Mouse (Mus musculus): ENCODE measurements at regions not wholly inside any gene's neighbourhood (a gene's known extent, or its start where the extent isn't known, plus 50 kb on each side); places are given as distances from the start of the nearest gene placed in this dataset.
A peak's percentile ranks its signal among the peaks of the same experiment; 100 is the strongest.

GRCm38 (mm10) chr8:112093554-112093953 is 78.7 kb upstream of the Gm6793 start:
- Histone ChIP-seq H3K36me3 (no peaks in the 10 kb centered on the region), H3K4me2 (replicated peaks) (no peak overlapping the region), H3K4me3 (no peak overlapping the region), H3K27me3 (no peaks in the 10 kb centered on the region), H3K9me3 (no peaks in the 10 kb centered on the region), H3K9ac (replicated peaks) (no peak overlapping the region), H3K27ac (replicated peaks) (no peak overlapping the region), H3K4me1 (peaks cover 9% of the 10 kb centered on the region)
- WGBS = 71% methylated on average over 7 of the region's 7 CpGs
- no peak for ATAC-seq (replicated peaks)

- H3K9ac ChIP-seq (replicated peaks) = no peak overlapping the region
- no peaks in the 10 kb centered on the region for H3K27me3 ChIP-seq
- H3K4me1 ChIP-seq = peaks cover 5% of the 10 kb centered on the region; the same call in 1 of the 2 replicates
- H3K36me3 ChIP-seq = no peaks in the 10 kb centered on the region
- WGBS = 26% methylated on average over 3 of the region's 3 CpGs
- no peak overlapping the region for H3K27ac ChIP-seq (replicated peaks)
- no peak for ATAC-seq (replicated peaks)
- H3K9me3 ChIP-seq = no peaks in the 10 kb centered on the region
- H3K4me3 ChIP-seq = no peak overlapping the region
- H3K4me2 ChIP-seq (replicated peaks) = no peak overlapping the region
These were observed 78.0 kb upstream of the Gm6793 start for GRCm38 (mm10) chr8:112092831-112093230.

GRCm38 (mm10) chr8:112078621-112079020 is 63.8 kb upstream of the Gm6793 start:
- H3K36me3 ChIP-seq = no peaks in the 10 kb centered on the region
- no peak overlapping the region for H3K4me2 ChIP-seq (replicated peaks)
- no peaks in the 10 kb centered on the region for H3K27me3 ChIP-seq
- ATAC-seq (replicated peaks) = no peak
- peaks cover 8% of the 10 kb centered on the region; the same call in 1 of the 2 replicates for H3K4me1 ChIP-seq
- no peak overlapping the region for H3K9ac ChIP-seq (replicated peaks)
- WGBS = 43% methylated on average over 10 of the region's 10 CpGs
- H3K9me3 ChIP-seq = no peaks in the 10 kb centered on the region
- H3K27ac ChIP-seq (replicated peaks) = peak overlapping the region; percentile 37; the same call in 1 of the 2 replicates
- H3K4me3 ChIP-seq = no peak overlapping the region

GRCm38 (mm10) chr8:112072205-112072604 is 57.4 kb upstream of the Gm6793 start:
- no peaks in the 10 kb centered on the region for H3K27me3 ChIP-seq
- no peaks in the 10 kb centered on the region for H3K9me3 ChIP-seq
- ATAC-seq (replicated peaks) = no peak
- 0 out of 2 replicates have a peak, but pooled peaks cover 3% of the 10 kb centered on the region for H3K4me1 ChIP-seq
- H3K4me3 ChIP-seq = no peak overlapping the region
- H3K4me2 ChIP-seq (replicated peaks) = no peak overlapping the region
- 65% methylated on average over 14 of the region's 14 CpGs for WGBS
- no peak overlapping the region for H3K9ac ChIP-seq (replicated peaks)
- no peak overlapping the region for H3K27ac ChIP-seq (replicated peaks)
- no peaks in the 10 kb centered on the region for H3K36me3 ChIP-seq

- Histone ChIP-seq H3K4me3 (no peak overlapping the region), H3K4me1 (0 out of 2 replicates have a peak, but pooled peaks cover 3% of the 10 kb centered on the region), H3K4me2 (replicated peaks) (no peak overlapping the region), H3K36me3 (no peaks in the 10 kb centered on the region), H3K9me3 (no peaks in the 10 kb centered on the region), H3K27ac (replicated peaks) (no peak overlapping the region), H3K27me3 (no peaks in the 10 kb centered on the region), H3K9ac (replicated peaks) (no peak overlapping the region)
- 73% methylated on average over 8 of the region's 8 CpGs for WGBS
- ATAC-seq (replicated peaks) = no peak
These were observed 55.4 kb upstream of the Gm6793 start for GRCm38 (mm10) chr8:112070251-112070650.

All from forebrain, embryonic 15.5 days (tissue).